Mouse (Mus musculus) kidney, adult 18-20 months (tissue): ENCODE measurements around the gene BC049352.

ENCODE experiments used
- DNase-seq: peaks from one replicate; pipeline ENCODE4 v3.0.0; 2021

BC049352 gene

GRCm38 (mm10) chr9:45251990-45252389 lies 70.2 kb downstream of the BC049352 start:
- no peak for DNase-seq

- DNase-seq, result no peak
Measured at GRCm38 (mm10) chr9:45252395-45252794, 70.6 kb downstream of the BC049352 start.

- DNase-seq, result no peak
Measured at GRCm38 (mm10) chr9:45254021-45254420, 72.2 kb downstream of the BC049352 start.

GRCm38 (mm10) chr9:45254605-45255004 lies 72.8 kb downstream of the BC049352 start:
- no peak for DNase-seq

DNA sequence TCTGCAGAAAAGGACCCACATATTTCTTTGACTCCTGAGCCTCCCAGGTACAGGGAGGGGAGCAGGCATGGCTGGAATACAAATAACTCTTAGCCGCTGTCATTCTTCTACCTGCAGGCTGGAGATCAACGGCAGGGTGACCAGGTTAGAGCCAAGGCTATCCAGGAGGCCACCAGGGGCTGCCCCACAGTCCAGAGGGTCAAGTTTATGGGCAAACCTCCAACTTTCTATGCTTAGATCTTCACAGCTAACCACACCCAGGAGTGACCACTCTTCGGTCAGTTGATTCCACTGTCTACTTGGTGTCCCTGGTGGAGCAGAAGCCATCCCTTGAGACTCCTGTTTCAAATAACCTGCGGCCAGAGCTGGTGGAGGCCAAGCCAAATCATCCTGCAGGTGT lies 73.6 kb downstream of the BC049352 start:
- no peak for DNase-seq

- no peak for DNase-seq
Measured at GRCm38 (mm10) chr9:45255967-45256366, 74.2 kb downstream of the BC049352 start.

GRCm38 (mm10) chr9:45259065-45259464 lies 77.3 kb downstream of the BC049352 start:
- DNase-seq, result no peak

DNA sequence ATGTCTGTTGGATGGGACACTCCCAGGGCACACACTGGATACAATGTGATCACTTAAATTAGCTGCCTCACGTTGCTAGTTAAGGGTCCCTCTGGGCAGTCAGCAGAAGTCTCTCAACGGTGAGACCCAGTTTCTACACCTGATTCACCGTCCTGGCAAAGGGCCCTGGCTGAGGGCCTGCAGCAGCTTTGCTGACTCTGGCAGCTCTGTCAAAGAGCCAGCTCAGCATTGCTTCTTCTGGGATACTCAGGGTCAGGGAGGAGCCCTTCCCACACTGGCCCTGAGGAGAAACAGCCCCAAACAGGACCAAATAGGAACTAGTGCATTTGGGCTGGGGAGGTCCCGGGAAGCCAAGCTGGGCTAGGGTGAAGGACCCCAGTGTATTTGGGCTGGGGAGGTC lies 79.7 kb downstream of the BC049352 start:
- peak; percentile 61 for DNase-seq

GRCm38 (mm10) chr9:45261872-45262271 lies 80.1 kb downstream of the BC049352 start:
- DNase-seq, result no peak

DNA sequence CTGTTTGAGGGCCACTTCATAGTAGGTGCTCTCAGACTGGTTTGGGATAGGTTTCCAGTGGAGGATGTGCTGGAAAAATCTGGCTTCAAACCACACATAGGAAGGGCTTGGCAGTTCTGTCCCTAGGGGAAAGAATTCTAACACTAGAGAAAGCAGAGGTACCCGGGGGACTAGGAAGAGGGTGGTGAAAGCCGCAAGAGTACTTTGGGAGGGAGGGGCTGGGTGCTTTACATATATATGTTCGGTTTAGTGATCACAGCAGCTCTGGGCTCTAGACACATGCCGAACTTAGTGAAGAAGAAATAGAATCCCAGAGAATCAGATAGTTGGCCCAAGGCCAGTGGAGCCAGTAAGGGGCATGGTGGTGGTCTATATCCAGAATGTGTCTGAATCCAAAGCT lies 85.3 kb downstream of the BC049352 start:
- no peak for DNase-seq

GRCm38 (mm10) chr9:45268079-45268478 lies 86.3 kb downstream of the BC049352 start:
- DNase-seq, result no peak

DNA sequence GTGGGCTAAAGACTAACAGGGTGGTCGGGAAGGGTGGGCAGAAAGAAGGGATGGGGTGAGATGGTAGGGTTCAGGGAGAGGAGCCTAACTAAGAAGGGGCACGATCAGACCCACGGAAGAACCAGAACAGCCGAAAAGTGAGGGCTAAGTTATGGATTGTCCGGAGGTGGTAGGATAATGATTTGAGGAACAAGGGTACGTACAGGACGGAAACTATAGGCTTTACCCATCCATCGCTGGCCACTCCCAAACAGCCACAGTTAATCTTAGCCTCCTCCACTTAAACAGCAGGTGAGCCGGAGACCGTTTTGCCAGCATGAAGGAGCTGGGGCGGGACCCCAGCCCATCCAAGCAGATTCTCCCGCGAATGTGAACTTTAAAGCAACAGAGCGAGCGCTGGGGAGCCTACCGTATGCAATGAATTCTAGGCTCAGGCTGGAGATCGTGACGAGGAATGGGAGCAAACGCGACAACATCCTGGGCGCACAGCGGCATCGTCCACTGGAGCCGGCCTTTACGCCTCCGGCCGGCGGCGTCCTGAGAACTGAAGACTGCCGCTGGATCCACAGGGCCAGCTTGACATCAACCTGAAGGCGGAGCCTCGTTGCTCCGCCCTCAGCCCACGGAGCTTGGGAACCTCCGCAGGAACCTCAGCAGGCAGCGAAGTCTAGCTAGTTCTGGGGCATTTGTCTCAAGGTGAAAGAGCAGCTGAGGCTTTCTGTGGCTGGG lies 87.0 kb downstream of the BC049352 start, which contains the start of gene Il10ra:
Gene Il10ra, minus strand, starts transcription at position 553 of the 729 bp plus-strand sequence.
- DNase-seq, result peak; percentile 62

DNA sequence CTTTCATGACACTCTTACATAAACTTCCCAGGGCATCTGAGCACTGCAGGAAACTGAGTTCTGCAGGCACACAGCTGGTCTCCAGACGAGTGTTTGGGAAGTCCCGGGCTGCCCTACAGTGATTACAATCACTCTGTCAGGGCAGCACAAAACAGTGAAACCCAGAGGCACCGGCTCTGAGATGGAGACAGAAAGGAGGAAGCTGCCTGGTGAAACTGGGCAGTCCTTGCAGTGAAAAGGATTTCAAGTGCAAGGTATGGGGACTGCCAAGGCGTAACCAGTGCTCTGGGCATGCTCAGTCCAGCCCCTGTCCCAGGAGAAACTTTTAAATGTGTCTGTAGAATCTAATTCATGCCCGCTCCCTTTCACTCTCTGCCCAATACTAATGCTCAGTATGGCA lies 90.4 kb downstream of the BC049352 start:
- no peak for DNase-seq

DNA sequence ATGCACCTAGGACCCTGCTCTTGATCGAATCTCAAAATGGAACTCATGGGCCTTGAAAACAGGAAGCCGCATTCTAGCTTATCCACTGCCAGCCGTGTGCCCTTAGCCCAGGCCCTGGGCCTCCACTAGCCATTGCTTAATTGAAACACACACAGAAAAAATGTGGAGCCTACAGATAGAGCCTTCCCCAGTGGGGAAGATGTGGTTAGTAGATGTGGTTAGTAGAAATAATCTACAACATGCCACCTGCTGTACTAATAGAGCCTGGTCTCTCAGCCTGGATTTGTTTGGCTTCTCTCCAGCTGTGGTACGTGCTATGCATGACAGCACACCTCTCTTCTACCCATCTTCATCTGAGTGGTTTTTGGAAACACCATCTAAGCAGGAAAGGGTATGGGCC lies 92.4 kb downstream of the BC049352 start:
- no peak for DNase-seq

- no peak for DNase-seq
Measured at GRCm38 (mm10) chr9:45274635-45275034, 92.8 kb downstream of the BC049352 start.

DNA sequence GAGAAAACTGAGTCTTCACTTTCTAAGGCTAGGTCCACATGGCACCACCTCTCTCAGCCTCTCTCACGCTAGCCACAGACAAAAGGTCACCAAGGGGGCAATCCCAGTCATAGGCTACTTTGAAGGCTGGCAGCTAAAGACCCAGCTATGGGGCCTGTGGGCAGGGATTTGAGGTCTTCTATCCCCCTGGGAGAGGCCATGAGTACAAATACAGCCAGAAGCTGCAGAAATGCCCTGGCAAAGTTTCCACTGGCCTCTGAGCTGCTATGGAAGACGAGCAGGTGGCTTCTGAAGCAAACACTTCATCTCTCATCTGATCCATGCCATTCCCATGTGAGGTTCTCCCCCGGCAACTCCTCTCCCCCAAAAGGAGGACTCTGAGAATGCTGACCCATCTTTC lies 98.3 kb downstream of the BC049352 start:
- no peak for DNase-seq

DNA sequence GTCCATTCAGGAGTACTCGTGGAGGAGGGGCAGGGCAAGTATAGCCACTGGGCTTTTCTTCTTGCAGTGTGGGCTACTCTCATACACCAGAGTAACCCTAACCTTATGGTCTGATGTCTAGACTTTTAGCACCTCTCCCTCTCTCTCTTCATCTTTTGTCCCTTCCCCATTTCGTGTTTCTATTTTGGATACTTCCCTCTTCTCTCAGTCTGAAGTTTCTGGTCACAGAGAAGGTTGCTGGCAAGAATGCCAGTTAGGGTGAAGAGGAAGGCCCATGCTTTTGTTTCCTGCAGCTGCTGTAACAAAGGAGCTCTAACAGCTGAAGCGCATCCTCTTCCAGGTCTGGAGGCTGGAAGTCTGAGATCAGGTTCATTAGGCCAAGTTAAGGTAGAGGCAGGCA lies 99.1 kb downstream of the BC049352 start:
- no peak for DNase-seq

GRCm38 (mm10) chr9:45282466-45282865 lies 100.7 kb downstream of the BC049352 start:
- DNase-seq, result no peak

DNA sequence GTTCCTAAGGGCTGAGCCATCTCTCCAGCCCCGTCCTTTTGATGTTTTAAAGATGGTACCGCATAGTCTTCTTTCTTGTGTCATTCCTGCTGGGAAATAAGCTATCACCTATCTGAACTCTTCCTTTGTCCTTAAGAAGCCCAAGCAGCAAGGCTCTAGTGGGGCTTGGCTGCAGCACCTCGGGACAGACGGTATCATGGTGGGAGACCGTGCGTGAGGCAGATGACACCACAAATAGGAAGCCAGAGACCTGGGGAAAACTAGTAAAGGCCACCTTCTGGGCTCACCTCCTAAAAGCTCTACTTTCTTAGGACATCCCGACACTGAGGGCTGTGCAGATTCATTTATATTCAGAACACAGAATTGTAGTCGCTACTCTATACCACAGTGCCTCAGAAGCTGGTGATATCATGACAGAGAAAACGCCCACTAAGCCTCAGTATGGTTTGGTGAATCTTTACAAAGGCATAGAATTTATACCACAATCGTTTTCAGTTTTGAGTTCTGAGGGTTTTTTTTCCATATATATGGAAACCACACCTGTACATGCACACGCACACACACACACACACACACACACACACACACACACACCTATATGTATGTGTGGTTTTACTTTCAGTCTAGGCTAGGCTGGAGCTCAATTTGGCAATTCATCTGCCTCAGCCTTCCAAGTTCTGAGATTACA lies 109.8 kb downstream of the BC049352 start:
- no peak for DNase-seq

- no peak for DNase-seq
Measured at GRCm38 (mm10) chr9:45294210-45295011, 112.6 kb downstream of the BC049352 start.

- peak; percentile 49 for DNase-seq
Measured at GRCm38 (mm10) chr9:45299231-45300006, 117.6 kb downstream of the BC049352 start.
